Mouse (Mus musculus) heart, postnatal 0 days (tissue): ENCODE results near the gene Lrrc8a. TPM values are rescaled to one million over a fixed set of nuclear protein-coding genes. Genes with fewer than 3 reads are reported as not detected.

Source experiments
- ATAC-seq: fragments of 200-750 bp; cut with Nextera tagmentation; 2 replicates; pipeline ENCODE4 v1.8.0; 2017; ENCODE audit warnings: low read depth, moderate number of reproducible peaks, moderate library complexity; ENCODE audit not compliant: insufficient read depth
- DNase-seq: peaks from one replicate; pipeline ENCODE4 v3.0.0-alpha.2; 2016; ENCODE audit warnings: low spot score
- H3K27ac ChIP-seq: fragments of 300-500 bp; sonication (generic); 2 replicates; pipeline ENCODE4 v1.5.1; 2014; ENCODE audit warnings: low read depth, mild to moderate bottlenecking
- H3K27me3 ChIP-seq: fragments of 300-500 bp; sonication (generic); 2 replicates; pipeline ENCODE4 v1.6.1; 2014; ENCODE audit warnings: low read length, mixed read lengths; ENCODE audit not compliant: control insufficient read depth, insufficient read depth
- H3K36me3 ChIP-seq: fragments of 300-500 bp; sonication (generic); replicated peaks from 2 replicates; pipeline ENCODE4 v1.6.1; 2014; ENCODE audit warnings: low read length, mixed read lengths; ENCODE audit not compliant: control insufficient read depth, insufficient read depth
- H3K4me1 ChIP-seq: fragments of 300-500 bp; sonication (generic); 2 replicates; pipeline ENCODE4 v1.6.1; 2014; ENCODE audit warnings: antibody characterized with exemption; ENCODE audit not compliant: control insufficient read depth, insufficient read depth
- H3K4me2 ChIP-seq: fragments of 300-500 bp; sonication (generic); 2 replicates; pipeline ENCODE4 v1.6.1; 2014; ENCODE audit warnings: low read depth, mild to moderate bottlenecking, low read length, moderate library complexity
- H3K4me3 ChIP-seq: fragments of 300-500 bp; sonication (generic); 2 replicates; pipeline ENCODE4 v1.5.1; 2014; ENCODE audit warnings: low read depth, low read length
- H3K9ac ChIP-seq: fragments of 300-500 bp; sonication (generic); replicated peaks from 2 replicates; pipeline ENCODE4 v1.6.1; 2014; ENCODE audit warnings: low read depth, low read length, mixed read lengths
- H3K9me3 ChIP-seq: fragments of 300-500 bp; sonication (generic); replicated peaks from 2 replicates; pipeline ENCODE4 v1.6.1; 2016; ENCODE audit warnings: low read length; ENCODE audit not compliant: control insufficient read depth
- CTCF ChIP-seq: IDR thresholded peaks from 2 replicates; pipeline ENCODE4 v1.5.1; 2016; ENCODE audit warnings: antibody characterized with exemption, control low read depth, low read depth
- EP300 ChIP-seq: IDR thresholded peaks from 2 replicates; pipeline ENCODE4 v1.6.1; 2016; ENCODE audit warnings: antibody characterized with exemption, low read depth
- WGBS: fragments of 180-500 bp; shearing (Covaris S2); extraction: QIAGEN DNeasy Blood & Tissue Kit; methylation state at CpG from one replicate; pipeline ENCODE4 v1.1.7; 2014; 5-methylcytosine and 5-hydroxymethylcytosine counted together
- polyA plus RNA-seq: library from polyadenylated mRNA; unstranded; fragments of >200 nt; fragmentation: Nextera tagmentation; extraction: Ambion mirVana; gene quantifications from 2 replicates; pipeline ENCODE4 v1.2.1, GENCODE M21; 2015
- total RNA-seq: library from RNA; depleted of rRNA; stranded (reverse); fragments of >200 nt; gene quantifications from 2 replicates; pipeline ENCODE4 v1.2.3, GENCODE M21; 2014; ENCODE audit warnings: low replicate concordance; rRNA removed

Gene Lrrc8a
- total RNA-seq, result 50.8 and 66.2 TPM in 2 replicates
- polyA plus RNA-seq, result 43.5 and 46.4 TPM in 2 replicates

DNA sequence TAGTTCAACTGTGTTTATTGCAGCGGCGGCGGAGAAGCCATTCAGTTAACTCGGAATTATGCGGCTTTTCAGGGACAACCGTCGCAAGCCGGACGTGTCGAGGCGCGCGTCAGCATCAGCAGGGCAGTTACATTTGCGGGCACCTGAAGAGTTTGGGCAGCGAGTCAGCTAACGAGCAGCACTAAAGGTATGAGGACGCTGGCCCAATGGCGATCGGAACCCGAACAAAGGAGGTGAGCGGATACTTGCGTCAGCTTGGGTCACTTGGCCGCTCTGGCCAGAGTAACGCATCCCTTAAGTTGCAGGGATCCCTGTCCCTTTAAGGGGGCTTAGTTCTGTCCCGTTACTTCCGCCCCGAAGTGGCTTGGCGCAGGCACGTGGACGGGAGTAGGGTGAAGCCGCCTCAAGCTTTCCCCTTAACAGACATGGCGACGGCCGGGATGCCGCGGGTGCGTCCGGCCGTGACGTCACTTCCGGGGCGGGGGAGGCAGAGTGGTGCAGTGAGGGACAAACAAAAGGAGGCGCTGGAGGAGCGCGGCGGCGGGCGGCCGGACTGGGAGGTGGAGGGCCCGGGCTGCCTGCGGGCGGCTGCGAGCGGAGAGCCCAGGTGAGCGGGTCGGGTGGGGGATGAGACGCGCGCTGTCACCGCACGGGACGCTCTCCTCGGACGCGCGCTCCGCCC, at the start of gene Lrrc8a:
Gene Lrrc8a (plus strand): TSS at position 517 of the 682 bp plus-strand sequence.
- H3K27ac ChIP-seq, result peak within 1 kb of the TSS; percentile 90
- peak within 1 kb of the TSS; percentile 87 for H3K9ac ChIP-seq
- TF ChIP-seq CTCF, result peak; percentile 38
- TF ChIP-seq EP300, result peak; percentile 93; the same call in 1 of the 2 replicates
- H3K36me3 ChIP-seq, result peaks cover 16% of the 10 kb centered on the region
- peak within 1 kb of the TSS; percentile 78 for H3K4me3 ChIP-seq
- no peaks in the 10 kb centered on the region for H3K9me3 ChIP-seq
- no peaks in the 10 kb centered on the region for H3K27me3 ChIP-seq
- H3K4me2 ChIP-seq, result peak within 1 kb of the TSS; percentile 95
- peak; percentile 99 for DNase-seq
- under 1% methylated on average over 48 of the region's 67 CpGs for WGBS
- ATAC-seq, result peak; percentile 94
- H3K4me1 ChIP-seq, result peaks cover 40% of the 10 kb centered on the region

- H3K9ac ChIP-seq, result no peak overlapping the region
- no peaks in the 10 kb centered on the region for H3K4me1 ChIP-seq
- DNase-seq (no peak), ATAC-seq (no peak)
- H3K9me3 ChIP-seq, result no peaks in the 10 kb centered on the region
- TF ChIP-seq CTCF (no peak), EP300 (no peak)
- H3K27ac ChIP-seq, result no peak overlapping the region
- H3K4me2 ChIP-seq, result no peak overlapping the region
- H3K4me3 ChIP-seq, result no peak overlapping the region
- peaks cover 14% of the 10 kb centered on the region; the same call in 1 of the 2 replicates for H3K36me3 ChIP-seq
- no peaks in the 10 kb centered on the region for H3K27me3 ChIP-seq
- 81% methylated on average over 12 of the region's 12 CpGs for WGBS
Measured at GRCm38 (mm10) chr2:30191790-30192580, 45.5 kb upstream of the Lrrc8a start.

- TF ChIP-seq EP300, result no peak
- no peak for TF ChIP-seq CTCF
Measured at GRCm38 (mm10) chr2:30194656-30195055, 42.9 kb upstream of the Lrrc8a start.

GRCm38 (mm10) chr2:30198021-30198420, 39.5 kb upstream of the Lrrc8a start:
- Histone ChIP-seq H3K36me3 (no peaks in the 10 kb centered on the region), H3K4me1 (0 out of 2 replicates have a peak, but pooled peaks cover 9% of the 10 kb centered on the region), H3K4me3 (no peak overlapping the region), H3K27ac (no peak overlapping the region), H3K4me2 (no peak overlapping the region), H3K9me3 (no peaks in the 10 kb centered on the region), H3K9ac (no peak overlapping the region), H3K27me3 (no peaks in the 10 kb centered on the region)
- ATAC-seq, result no peak
- WGBS, result 49% methylated on average over 4 of the region's 4 CpGs
- no peak for TF ChIP-seq CTCF
- no peak for TF ChIP-seq EP300
- DNase-seq, result no peak

More at GRCm38 (mm10) chr2:30194656-30195055, 42.9 kb upstream of the Lrrc8a start:
- H3K36me3 ChIP-seq, result 0 out of 2 replicates have a peak, but pooled peaks cover 5% of the 10 kb centered on the region
- H3K9me3 ChIP-seq, result no peaks in the 10 kb centered on the region
- no peaks in the 10 kb centered on the region for H3K4me1 ChIP-seq
- 84% methylated on average over 3 of the region's 3 CpGs for WGBS
- no peak overlapping the region for H3K9ac ChIP-seq
- H3K27me3 ChIP-seq, result no peaks in the 10 kb centered on the region
- H3K27ac ChIP-seq, result no peak overlapping the region
- ATAC-seq (no peak), DNase-seq (no peak)
- H3K4me2 ChIP-seq, result no peak overlapping the region
- no peak overlapping the region for H3K4me3 ChIP-seq

- ATAC-seq, result no peak
- 0 out of 2 replicates have a peak, but pooled peaks cover 15% of the 10 kb centered on the region for H3K4me1 ChIP-seq
- DNase-seq, result no peak
- no peak overlapping the region for H3K9ac ChIP-seq
- no peaks in the 10 kb centered on the region for H3K27me3 ChIP-seq
- no peaks in the 10 kb centered on the region for H3K36me3 ChIP-seq
- H3K4me2 ChIP-seq, result no peak overlapping the region
- no peak overlapping the region for H3K27ac ChIP-seq
- TF ChIP-seq EP300 (no peak), CTCF (no peak)
- WGBS, result 26% methylated on average over 1 of the region's 1 CpGs
- no peaks in the 10 kb centered on the region for H3K9me3 ChIP-seq
- no peak overlapping the region for H3K4me3 ChIP-seq
Measured at GRCm38 (mm10) chr2:30199984-30200383, 37.5 kb upstream of the Lrrc8a start.
